Mouse (Mus musculus): ENCODE measurements around the gene Pnkd.

DNA sequence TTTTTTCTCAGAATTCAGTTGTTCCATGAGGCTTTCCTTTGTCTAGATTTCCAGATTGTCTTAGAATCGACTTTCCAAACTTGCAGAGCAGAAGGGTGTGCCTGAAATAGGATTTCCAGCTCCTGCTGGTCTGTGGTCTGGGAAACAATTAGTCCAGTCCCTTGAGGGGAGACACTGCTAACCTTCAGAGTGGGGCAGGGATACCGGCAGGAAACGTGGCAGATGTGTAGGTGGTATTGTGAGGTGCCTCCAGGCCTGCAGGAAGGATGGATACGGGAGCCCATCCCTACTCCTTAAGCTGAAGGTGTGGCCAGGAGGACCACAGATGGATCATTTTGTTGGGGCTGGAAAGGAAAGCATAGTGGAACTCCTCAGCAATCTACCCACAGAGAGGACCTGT is 50.3 kb downstream of the Pnkd start:
- TF ChIP-seq GATA1 (IDR thresholded peaks at IDR 0.05; ENCODE audit: low read length): no peak
- TF ChIP-seq TAL1 (IDR thresholded peaks at IDR 0.05; ENCODE audit: low read length): no peak
